Mouse (Mus musculus) thymus, adult 18-20 months (tissue): ENCODE data around the gene Dhrs1.

ENCODE experiments used
- DNase-seq, 2 experiments: peaks; one replicate each; pipeline ENCODE4 v3.0.0; 2022; ENCODE audit warnings: mixed read lengths in 2 of 2

The Dhrs1 gene

DNA sequence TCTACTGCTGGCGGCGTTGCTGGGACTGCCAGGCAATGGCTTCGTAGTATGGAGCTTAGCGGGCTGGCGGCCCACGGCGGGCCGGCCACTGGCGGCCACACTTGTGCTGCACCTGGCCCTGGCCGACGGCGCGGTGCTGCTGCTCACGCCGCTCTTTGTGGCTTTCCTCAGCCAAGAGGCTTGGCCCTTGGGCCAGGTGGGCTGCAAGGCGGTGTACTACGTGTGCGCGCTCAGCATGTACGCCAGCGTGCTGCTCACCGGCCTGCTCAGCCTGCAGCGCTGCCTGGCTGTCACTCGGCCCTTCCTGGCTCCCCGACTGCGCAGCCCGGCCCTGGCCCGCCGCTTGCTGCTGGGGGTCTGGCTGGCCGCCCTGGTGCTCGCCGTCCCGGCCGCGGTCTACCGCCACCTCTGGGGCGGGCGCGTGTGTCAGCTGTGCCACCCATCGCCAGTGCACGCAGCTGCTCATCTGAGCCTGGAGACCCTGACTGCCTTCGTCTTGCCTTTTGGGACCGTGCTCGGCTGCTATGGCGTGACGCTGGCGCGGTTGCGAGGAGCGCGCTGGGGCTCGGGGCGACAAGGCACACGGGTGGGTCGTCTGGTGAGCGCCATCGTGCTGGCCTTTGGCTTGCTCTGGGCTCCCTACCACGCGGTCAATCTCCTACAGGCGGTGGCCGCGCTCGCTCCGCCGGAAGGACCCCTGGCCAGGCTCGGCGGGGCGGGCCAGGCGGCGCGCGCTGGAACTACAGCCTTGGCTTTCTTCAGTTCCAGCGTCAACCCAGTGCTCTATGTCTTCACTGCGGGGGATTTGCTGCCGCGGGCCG lies 16.7 kb upstream of the Dhrs1 start:
- no peak for DNase-seq

DNA sequence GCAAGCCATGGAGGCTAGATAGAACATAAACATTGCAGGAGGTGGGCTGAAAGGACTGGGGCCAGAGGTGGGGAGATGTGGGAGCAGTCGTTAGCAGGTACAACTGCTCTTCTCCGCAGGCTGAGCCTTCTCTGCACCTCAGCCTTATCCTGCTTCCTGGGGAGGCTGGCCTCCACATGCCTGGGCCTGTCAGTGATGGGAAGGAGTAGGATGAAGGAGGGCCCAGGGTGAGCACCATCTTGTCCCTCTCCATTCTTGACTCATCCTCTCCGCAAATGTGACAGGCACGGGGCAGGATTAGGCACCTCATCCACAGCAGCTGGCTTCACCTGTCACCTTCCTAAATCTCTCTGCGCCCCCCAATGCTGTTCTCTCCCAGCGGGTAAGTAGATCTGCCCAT lies 15.7 kb upstream of the Dhrs1 start, which contains the start of gene Ltb4r2:
Ltb4r2 (plus strand) TSS at position 266 of the 400 bp plus-strand sequence.
- DNase-seq = no peak

DNA sequence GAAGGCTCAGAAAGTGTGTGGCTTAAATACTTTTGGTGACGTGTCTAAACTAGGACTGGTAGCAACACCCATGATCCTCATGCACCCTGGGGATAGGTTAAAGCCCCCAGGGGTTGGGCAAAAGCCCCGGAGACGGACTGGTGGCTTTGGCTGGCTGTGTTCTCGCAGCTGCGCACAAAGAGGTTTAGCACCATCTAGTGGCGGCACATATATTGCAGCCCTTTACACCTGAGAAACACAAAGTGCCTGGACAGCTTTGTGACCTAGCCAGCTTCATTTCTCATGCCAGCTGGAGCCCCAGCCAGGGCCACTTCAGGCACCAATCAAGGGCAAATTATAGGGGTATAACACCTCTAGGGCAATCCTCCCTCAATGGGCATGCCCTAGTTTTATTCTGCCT lies 14.7 kb upstream of the Dhrs1 start:
- peak; percentile 61 to 66 for DNase-seq

DNA sequence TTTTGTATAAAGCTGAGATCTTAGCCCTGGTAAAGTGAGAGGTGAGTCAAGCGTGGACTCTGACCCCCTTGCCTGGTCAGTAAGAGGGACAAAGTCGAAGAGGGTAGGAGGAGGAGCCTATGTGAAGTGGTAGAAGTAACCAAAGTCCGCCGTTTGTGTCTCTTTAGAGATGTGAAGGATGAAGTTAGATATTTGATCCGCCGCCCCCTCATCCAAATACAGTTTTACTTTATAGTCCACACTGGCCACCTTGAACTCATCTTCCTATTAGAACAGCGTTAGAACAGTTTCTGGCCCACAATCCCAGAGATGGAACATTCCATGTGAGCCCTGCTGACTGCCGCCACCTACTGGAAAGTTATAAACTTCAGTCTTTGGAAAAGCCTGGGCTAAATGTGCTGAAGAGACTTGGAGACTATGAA lies 12.9 kb upstream of the Dhrs1 start, which contains the start of gene Cideb:
Cideb (minus strand) TSS at position 96 of the 422 bp plus-strand sequence.
- DNase-seq = no peak

DNA sequence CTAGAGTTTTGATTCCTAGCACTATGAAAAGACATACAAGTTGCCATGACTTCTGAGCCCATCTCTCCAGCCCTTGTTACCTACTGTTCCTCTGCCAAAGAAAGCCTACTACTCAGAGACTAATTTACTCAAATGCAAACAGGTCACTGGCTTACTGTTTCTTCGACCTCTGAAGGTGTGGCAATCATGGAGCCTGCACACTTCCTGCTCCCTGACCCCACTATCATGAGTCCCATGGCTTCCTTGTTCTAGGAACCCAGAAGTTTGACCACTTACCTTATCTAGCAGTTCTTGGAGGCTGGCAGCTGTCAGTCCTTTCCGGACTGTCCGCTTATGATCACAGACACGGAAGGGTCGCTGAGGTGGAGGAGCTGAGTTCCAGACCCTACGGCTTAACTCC lies 12.1 kb upstream of the Dhrs1 start:
- DNase-seq = no peak

DNA sequence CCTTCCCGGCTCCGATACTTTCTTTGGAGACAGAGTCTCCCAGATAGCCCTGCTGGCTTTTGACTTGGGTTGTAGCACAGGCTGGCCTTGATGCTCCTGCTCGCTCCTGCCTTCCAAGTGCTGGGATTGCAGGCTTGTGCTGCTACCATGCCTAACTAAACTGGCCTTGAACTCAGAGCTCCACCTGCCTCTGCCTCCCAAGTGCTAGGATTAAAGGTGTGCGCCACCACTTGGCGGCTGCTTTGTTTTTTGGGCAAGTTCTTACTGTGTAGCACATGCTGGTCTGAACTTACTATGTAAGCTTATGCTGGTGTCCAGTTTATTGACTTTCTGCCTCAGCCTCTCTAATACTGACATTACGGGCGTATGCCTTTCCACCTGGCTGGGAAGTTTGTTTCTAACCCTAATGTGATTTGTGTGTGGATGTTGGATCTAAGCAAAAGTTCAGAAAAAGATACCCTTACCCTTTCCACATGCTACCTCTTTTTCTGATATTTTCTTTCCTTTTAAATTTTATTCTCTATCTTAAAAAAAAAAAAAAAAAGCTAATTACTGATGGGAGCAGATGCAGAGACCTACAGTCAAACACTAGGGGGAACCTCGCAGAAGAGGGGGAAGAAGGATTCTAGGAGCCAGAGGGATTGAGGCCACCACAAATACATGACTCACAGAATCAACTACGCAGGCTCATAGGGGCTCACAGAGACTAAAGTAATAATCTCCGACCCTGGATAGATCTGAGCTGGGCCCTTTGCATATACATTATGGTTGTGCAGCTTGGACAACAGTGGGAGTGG lies 1.8 kb upstream of the Dhrs1 start:
- DNase-seq = no peak

DNA sequence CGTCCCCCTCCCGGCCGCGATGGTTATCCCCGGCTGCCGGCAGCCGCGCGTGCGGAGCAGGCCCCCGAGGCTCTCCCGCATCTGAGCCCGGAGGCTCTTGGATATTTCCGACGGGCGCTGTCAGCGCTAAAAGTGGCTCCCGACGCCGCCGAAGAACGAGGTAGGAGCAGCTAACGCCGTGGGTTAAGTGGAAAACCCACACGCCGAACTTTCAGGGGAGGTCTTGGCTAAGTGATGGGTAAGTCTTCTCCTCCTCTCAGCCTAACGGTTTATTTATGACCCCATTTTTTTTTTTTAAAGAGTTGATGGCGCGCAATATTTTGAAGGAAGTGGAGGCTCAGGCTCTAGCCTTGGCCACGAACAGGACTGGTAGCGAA lies 359 bp upstream of the Dhrs1 start:
- no peak for DNase-seq

DNA sequence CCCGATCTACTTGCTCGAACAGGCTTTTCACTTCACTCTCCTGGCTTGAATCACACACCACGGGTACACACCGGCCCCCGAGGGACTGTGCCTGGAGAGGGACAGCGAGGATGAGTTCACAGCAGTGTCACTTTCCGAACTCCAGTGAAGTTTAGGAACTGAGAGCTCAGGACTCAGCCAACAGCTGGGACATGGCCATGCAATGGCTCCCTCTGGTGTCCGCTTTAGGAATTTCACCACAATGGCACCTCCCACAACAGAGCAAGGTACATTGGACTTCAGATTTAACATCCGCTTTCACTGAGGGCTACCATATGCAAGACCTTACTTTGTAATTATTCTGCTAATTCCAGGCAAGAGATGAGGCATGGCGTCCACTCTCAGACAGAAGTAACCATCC lies 1.8 kb downstream of the Dhrs1 start:
- DNase-seq = peak; percentile 65 to 74

DNA sequence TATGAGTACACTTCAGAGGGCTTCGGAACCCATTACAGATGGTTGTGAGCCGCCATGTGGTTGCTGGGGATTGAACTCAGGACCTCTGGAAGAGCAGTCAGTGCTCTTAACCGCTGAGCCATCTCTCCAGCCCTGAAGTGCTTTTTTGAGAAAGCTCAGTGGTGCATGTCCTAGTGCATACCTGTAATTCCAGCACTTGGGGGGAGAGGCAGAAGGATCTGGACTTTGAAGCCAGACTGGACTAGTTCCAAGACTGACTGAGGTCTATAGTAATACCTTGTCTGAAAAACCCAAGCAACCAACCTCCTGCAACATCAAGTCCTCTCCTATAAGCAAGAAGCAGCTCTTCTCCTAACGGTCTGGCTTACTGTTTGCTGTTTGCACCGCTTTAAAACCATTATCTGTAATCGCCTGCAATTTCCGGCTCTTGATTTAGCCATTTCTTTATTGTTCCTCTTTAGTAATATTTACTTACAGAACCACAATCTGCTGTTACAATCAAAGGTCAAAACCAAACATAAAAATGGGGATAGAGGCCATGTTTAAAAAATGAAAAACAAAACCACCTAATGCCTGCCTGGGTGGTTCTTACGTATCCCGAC lies 8.3 kb downstream of the Dhrs1 start:
- no peak for DNase-seq

DNA sequence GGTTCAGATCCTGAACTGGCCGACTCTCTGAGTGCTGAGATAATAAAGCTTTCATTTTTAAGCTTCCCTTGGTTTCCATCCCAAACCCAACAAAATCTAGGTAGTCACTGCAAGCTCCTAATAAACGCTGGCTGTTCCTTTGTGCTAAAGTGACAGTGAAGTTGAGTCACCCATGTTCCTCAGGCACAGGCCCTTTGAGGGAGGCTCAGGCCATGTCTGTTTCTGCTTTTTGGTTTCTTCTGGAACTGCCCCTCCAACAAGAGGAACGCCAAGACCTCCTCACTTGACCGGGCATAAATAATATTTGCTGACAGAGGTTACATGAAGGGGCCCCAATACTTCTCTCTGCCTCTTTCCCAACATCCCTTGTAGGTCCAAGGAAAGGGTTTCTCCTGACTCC lies 9.7 kb downstream of the Dhrs1 start:
- DNase-seq = no peak

DNA sequence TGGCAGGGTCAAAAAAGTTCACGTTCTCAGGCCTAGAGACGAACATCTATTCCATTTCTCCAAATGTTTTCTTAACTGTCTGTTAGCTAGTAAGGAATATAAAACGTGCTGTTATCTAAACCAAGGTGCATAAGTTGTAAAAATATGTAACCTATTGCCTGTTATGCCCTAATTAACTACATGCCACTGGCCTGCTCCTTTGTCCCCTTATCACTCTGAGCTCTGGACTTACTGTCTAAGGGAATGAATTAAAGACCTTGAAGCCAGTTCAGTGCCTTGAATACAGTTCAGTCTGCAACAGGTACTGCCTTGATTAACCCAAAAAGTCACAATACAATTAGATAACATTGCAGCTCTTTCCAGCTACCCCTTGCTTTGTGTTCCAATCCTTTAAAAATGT lies 10.2 kb downstream of the Dhrs1 start:
- DNase-seq = no peak

DNA sequence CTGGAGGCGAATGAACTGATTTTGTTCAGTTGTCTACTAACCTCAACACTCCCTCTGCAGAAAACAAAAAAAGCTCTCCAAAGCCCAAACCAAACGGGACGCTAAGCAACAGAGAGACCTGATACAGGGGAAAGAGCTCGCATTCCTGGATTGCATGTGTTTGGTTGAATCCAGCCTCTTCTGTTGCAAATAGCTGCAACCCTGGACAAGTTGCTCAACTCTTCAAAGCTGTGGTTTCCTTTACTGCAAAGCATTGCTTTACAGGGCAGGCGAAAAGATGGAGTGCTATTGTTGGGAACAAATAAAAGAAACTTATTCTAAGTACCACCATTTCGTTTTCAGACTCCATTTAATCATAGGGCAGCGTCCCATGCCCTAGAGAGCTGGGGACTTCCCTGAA lies 10.6 kb downstream of the Dhrs1 start:
- DNase-seq = no peak

DNA sequence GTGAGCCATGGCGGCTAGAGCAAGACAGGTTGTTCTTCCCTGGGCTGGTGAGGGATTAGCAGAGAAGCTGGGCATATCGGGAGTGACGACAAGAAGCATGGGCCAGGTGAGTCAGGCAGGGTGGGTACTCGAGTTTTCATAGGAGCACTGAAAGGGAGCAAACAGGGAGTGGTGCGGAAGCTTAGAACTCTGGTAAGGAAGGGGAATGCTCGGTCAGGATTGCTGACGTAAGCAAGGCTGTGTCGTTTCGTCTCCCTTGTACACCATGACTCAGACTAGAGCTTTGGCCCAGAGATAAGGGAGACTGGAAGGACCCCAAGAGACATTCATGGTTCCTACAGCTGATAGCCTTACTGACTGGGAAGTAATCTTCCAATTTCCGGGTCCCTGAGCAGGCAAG lies 11.6 kb downstream of the Dhrs1 start:
- no peak for DNase-seq

DNA sequence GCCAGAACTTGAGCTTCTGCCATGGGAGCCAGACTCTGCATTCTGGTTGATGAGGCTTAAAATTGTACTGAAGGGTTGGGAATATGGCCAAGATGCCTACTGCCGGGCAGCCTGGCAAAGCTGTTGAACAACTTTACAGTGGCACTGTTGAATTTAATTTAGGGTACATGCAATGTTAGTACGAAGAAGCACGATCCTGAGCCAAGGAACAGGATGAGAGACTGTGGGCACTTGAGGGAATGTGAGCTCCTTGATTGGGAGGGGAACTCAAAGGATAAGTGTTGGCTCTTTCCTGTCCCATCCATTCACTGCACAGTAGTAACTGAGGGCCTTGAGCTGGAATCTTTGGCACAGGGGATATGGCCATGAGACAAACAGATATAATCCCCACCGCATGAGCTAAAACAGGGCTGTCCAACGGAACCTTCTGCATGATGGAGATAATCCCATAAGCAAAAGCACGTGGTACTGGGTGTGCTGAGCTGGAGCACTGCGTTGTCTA lies 14.9 kb downstream of the Dhrs1 start:
- no peak for DNase-seq

DNA sequence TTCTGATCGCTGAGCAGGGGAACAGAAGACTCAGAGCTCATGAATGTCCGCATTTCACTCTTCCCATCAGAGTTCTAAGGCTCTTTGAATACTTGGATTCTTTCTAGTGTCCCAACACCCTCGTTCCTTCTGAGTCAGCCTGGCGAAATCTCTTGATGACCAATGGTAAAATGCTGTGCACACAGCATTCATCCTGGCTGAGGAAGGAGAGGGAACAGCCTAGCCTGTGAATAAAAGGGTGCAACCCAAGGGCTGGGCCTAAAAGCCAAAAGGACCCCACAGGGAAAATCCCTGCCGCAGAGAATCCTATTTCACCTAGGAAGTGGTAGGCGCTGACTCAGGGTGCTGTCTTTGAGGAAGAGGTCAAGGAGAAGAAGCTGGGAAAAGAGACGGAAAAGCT lies 15.4 kb downstream of the Dhrs1 start:
- DNase-seq = no peak

DNA sequence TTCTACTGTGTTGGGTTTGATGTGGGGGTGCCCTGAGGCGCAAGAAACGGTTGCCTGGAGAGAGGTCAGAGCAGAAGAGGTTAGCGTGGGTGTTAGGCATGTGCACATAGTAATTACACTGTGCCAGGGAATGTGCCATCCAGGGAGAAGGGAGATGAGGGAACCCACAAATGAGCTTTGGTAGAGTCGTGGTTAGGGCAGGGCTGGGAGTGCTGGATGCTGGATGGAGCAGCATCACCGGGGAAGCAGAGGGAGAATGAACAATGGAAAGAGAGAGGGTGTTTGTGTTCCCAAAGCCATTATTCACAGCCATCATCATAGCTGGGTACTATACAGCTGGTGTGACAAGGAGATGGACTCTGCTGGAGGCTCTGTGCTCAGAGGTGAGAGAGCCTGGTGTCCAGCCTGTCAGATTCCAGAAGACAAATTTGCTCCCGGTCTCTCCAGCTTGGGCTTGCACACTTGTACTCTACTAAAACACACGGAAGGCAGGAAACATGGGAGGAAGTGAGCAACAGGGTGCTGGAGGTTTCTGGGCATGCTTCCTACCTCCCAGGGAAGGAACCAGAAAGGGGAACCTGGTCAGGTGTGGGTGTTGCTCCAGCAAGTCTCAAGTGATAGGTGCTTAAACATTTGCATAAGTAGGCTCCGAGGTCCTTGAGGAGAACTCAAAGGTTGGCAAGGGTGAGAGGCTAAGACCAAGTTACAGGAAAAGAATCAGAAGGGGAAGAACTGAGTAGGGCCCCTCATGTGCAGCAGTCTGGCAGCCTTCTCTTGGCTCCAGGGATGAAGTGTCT lies 17.4 kb downstream of the Dhrs1 start:
- DNase-seq = no peak

DNA sequence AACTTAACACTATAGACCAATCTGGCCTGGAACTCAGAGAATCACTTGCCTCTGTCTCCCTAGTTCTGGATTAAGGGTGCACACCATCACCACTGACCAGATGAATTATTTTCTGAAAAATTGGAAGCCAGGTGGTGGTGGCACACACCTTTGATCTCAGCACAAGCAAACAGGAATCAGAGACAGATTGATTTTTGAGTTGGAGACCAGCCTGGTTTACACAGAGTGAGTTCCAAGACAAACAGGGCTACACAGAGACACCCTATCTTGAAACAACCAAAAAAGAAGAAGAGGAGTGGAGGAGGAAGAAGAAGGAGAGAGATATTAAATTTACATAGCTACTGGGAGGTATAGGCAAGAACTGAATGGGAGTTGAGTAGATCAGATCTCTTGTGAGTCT lies 19.2 kb downstream of the Dhrs1 start:
- DNase-seq = no peak

DNA sequence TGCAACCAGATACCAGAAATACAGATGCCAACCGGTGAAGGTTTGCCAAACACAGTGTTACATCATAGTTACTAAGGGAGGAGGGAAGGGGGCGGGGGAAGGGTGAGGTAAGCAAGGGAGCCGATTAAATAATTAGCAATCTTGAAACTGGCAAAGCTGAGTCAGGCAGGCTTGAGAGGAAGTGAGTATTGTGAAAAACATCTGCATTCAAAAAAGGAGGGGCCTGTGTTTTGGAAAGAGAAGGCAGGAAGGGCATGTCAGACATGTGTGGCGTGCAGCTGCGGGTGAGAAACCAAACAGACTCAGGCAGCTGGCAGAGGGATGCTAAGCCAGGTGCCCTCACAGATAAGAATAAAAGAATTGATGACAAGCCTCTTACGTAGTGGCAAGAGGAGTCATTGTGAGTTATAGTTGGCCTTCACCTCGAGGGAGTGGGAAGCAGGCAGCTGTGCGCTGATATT lies 21.0 kb downstream of the Dhrs1 start:
- peak; percentile 69 to 84 for DNase-seq

DNA sequence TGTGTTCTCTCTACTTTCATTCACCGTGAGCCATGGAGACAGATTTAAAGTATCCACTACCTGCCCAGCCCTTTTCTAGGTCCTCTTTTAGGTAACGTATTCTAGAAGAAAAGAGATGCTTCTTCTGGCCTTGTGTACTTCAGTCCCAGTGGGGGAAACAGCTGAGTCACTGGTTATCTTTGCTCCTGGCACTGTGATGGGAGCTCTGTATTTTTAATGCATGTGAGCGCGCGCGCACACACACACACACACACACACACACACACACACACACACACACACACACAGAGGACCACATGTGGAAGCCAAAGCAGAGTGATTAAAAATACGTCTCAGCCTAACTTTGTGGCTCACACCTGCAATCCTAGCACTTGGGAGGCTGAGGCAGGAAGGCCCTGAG lies 22.1 kb downstream of the Dhrs1 start:
- DNase-seq = no peak

DNA sequence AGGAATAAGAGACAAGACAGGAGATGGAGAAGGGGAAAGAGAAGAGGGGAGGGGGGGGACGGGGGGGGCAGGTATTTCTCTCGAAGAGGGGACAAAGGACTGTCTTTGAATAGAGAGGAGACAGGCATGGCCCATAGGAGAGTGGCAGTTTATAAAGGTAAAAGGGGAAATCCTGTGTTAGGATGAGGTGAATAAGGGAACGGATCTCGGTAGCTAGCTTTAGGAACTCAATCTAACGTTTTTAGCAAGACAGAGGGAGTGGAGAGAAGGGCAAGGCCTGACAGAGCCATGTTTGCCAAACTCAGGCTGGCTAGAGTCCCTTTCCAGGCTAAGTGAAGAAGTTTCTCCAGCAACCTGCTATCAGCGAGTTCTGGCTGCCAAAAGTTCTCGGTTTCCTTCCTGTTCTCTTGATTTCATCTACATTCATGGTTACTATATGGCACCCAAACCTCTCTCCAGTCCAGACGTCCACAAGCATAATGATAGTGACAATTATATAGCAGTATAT lies 23.0 kb downstream of the Dhrs1 start:
- no peak for DNase-seq

DNA sequence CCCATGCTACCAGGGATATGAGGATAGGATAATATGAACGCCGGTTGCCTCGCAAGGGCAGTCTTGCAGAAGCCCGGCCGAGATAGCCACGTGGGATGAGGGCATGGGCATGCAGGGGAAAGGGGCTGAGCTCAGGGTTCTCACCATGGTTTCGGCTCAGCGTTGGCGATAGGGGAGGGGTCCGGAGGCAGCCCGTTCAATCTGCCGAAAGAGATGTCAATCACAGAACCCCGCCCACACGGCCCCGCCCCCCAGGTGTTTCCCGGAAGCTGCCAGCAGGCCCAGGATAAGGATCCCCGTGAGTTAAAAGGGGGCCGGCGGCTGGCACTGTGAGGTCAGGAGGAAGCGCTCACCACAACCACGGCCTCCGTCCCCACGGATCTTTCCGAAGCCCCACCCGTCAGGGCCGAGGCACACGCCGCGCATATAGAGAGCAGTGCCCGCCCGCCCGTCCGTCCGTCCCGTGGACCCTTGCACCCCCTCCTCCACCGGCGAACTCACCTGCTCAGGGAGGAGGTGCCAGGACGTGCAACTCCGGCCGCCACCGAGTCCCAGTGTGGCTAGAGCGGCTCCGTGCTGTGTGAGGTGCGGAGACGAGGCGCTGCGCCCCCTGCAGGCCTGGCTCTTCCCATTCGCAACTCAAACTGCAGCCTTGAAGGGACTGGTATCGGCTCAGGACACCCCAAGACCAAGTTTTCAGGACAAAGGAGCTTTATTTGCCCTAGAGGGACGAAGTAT lies 23.6 kb downstream of the Dhrs1 start, which contains the start of gene Rabggta:
Rabggta (minus strand) TSS at position 564 of the 738 bp plus-strand sequence.
- DNase-seq = peak; percentile 93 to 96
